Mouse (Mus musculus): ENCODE measurements around the gene Rho.

Rho gene

DNA sequence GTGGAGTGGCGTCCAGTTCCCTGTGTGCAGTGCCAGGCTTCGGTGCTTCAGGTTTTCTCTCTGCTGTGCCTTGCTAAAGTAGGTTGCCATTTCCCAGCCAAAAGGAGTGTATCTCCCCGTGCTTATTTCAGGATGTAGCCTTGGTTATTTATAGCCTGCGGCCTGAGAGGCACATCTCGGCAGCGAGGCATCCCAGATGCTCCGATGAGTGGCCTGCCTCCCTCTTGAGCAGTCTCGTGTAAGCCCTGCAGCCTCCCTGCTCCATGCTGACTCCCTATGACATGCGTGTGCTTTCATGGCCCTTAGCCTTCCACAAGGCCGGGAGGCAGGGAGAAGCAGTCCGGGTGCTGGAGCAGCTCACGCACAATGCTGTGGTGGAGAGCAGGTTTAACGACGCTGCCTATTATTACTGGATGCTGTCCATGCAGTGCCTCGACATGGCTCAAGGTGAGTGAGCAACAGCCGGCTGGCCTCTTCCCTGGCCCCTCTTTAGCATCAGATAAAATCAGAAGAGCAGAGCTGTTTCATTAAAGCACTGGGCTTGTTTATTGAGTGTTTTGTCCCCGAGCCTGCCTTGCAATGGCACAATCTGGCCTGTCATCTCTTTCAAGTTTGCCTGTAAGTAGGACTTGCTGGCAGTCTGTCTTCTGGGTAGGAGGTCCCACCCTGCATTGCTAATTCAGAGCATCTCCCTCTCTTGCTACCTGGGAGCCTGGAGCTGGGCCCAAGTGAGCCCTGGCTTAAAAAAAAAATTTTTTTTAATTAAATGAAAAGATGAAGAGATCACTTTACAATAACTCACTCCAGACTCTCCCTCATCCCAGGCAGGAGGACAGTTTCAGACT, 15.7 kb upstream of the Rho start:
- no peak for DNase-seq (ENCODE audit: low spot score in 2 of 2)

GRCm38 (mm10) chr6:115916611-115917010, 14.9 kb upstream of the Rho start:
- no peak for DNase-seq (ENCODE audit: low spot score in 2 of 2)

DNA sequence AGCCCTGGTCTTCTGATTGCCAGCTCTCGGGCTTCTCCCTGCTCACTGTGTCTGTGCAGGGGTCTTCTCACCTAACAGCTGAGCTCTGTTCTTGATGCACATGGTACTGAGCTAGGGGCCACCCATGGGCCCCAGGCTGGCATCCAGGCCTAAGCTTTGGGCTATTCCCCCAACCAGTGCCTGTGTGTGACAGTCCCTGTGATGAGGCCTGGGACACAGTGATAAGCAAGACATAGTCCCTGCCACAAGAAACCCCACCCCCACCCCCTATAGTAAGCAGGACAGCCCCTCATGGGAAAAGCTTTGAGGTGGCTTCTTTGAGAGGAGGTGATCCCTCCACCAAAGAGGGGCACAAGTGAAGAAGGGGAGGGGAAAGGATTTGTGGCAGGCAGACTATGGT, 12.9 kb upstream of the Rho start:
- DNase-seq (ENCODE audit: low spot score in 2 of 2), result no peak

GRCm38 (mm10) chr6:115919876-115920275, 11.7 kb upstream of the Rho start:
- no peak for DNase-seq (ENCODE audit: low spot score in 2 of 2)

- DNase-seq (ENCODE audit: low spot score in 2 of 2), result no peak
These were observed 6.7 kb upstream of the Rho start for GRCm38 (mm10) chr6:115924829-115925228.

DNA sequence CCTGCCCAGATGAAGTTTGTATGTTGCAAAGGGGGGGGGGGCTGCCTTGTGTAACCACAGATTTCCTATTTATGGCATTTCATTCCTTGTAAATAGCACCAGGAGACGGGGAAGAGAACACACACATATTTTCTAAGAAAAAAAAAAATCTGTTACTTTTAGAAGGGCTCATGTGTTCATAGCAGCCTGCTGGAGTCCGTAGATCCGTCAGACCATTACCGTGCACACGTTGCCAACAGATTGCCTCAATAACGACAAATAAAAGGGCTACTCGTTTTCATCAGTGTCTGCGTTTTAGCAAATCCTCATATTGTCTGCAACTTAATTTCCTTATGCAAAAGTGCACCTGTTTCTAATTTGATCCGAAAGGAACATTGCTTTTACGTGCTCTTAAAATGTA, 5.1 kb upstream of the Rho start:
- DNase-seq (ENCODE audit: low spot score in 2 of 2), result no peak

- no peak for DNase-seq (ENCODE audit: low spot score in 2 of 2)
These were observed 4.0 kb upstream of the Rho start for GRCm38 (mm10) chr6:115927292-115928242.

DNA sequence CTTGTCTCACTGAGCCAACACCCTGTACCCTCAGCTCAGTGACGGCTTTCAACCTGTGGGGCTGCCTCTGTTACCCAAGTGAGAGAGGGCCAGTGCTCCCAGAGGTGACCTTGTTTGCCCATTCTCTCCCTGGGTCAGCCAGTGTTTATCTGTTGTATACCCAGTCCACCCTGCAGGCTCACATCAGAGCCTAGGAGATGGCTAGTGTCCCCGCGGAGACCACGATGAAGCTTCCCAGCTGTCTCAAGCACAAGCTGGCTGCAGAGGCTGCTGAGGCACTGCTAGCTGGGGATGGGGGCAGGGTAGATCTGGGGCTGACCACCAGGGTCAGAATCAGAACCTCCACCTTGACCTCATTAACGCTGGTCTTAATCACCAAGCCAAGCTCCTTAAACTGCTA, 1.5 kb upstream of the Rho start:
- DNase-seq (ENCODE audit: low spot score in 2 of 2), result no peak

DNA sequence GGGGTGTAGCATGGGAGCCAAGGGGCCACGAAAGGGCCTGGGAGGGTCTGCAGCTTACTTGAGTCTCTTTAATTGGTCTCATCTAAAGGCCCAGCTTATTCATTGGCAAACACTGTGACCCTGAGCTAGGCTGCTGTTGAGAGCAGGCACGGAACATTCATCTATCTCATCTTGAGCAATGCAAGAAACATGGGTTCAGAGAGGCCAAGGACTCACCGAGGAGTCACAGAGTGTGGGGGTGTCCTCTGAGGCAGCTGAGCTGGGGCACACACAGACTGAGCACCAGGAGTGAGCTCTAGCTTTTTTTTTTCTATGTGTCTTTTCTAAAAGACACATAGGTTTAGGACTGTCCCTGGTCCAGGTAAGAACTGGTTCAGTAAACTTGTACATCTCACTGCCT, 843 bp downstream of the Rho start:
- no peak for DNase-seq (ENCODE audit: low spot score in 2 of 2)

DNA sequence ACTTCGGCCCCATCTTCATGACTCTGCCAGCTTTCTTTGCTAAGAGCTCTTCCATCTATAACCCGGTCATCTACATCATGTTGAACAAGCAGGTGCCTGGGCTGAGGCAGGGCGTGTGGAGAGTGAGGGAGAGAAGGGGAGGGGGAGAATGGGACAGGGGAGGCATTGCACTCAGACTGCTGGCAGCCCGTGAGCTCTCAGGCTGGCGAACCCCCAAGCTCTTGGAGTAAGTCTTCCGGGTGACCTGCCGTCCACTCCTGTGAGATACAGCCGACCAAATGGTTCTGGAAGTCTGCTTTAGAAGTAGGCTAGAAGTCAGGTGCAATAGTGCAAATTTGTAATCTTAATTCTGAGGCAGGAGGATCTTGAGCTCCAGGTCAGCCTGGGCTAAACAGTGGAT, 4.0 kb downstream of the Rho start:
- no peak for DNase-seq (ENCODE audit: low spot score in 2 of 2)

- no peak for DNase-seq (ENCODE audit: low spot score in 2 of 2)
These were observed 6.5 kb downstream of the Rho start for GRCm38 (mm10) chr6:115938011-115938410.

- DNase-seq (ENCODE audit: low spot score in 2 of 2), result no peak
These were observed 7.2 kb downstream of the Rho start for GRCm38 (mm10) chr6:115938798-115939197.

DNA sequence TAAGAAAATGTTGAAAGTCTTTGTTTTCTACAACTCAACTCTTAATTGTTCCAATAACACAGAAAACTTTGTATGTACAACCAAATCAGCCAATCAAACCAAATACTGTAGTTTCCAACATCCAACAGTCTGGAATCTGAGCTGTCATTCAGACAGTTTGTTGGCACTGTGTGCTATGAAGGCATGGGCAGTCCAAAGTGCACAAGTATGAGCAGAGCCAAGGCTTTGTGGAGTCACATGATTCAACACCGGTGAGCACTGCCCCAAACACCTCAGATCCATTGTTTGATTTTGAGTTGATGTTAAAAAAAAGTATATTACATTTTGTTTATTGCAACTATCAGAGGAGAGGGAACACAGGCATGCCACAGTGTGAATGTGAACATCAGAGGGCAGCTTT, 9.1 kb downstream of the Rho start:
- no peak for DNase-seq (ENCODE audit: low spot score in 2 of 2)

GRCm38 (mm10) chr6:115941128-115941527, 9.6 kb downstream of the Rho start:
- DNase-seq (ENCODE audit: low spot score in 2 of 2), result no peak

DNA sequence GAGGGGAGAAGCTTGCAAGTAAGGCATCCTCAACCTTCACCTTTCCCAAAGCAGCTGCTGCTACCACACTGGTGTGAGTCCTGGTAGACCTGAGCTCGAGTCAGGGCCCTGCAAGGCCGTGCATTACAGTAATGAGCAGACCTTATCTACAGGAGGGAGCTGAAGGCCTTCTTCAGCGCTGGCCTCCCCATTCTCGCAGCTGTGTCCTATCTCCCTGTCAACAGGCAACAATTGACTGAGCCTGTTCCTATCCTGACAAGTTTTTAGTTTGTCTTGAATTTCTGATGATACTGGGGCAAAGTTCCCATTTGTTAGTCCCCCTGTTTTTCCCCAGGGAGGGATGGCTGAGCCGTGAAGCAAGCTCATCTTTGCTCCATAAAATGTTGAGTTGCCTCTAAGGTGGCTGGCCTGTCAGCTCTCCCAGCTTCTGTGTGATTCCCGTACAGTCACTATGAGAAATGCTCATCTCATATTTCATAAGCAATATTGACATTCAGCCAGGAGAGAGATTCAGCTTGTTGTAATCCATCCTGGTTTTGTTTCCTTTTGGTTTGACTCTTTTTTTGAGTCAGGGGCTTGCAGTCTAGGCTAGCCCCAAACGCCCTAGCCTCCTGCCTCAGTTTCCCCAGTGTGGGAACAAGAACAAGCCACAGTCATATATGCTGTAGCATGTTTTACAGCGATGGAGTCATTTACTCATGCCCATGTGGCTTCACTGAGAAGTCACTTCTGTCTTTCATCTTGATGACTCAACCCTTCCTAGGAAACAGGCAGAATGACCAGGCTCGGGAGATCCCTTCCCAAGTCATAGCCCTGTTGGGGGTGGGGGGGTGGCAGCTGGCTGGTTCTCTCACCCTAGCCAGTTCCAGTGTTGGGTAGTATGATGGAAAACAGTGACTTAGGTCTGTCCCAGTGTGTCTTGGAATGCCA, 12.2 kb downstream of the Rho start:
- no peak for DNase-seq (ENCODE audit: low spot score in 2 of 2)

DNA sequence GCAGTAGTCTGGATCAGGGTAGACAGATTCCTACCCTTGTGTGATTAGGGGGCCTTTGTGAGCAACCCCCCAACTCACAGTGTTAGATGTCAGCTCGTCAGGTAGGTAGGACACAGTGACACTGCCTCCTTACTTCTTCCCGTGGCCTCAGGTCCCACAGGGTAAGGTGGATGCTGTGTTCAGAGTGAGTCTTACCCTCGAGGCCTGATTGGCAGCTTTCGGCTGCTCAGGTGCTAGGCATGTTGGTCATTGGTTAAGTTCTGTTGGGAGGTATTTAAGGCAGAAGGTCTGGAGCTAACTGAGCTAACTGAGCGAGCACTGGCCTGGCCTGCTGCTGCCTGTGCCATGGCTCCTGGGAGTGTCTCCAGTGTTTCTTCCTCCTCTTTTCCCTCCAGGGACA, 13.1 kb downstream of the Rho start, which contains the start of gene H1foo:
H1foo (plus strand) TSS at position 301 of the 400 bp plus-strand sequence.
- DNase-seq (ENCODE audit: low spot score in 2 of 2), result no peak

- no peak for DNase-seq (ENCODE audit: low spot score in 2 of 2)
These were observed 14.1 kb downstream of the Rho start for GRCm38 (mm10) chr6:115945633-115946032.

DNA sequence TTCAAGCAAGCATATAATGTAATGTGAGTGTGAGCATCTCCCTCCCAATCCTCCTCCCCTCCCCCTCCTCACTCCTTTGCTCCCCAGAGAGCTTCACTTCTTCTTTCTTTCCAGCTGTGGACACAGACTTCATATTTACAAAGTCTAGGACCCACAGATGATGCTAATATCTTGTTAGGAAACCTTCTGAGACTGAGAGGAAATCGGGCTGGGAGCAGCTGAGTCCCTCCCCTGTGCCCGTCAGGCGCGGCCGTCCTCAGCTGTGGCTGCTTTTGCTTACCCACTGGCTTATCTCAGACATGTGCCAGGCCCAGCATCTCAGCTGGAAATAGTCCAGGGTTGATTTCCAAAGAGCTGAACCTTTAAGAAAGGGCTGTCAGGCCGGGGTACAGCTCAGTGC, 14.8 kb downstream of the Rho start:
- no peak for DNase-seq (ENCODE audit: low spot score in 2 of 2)

DNA sequence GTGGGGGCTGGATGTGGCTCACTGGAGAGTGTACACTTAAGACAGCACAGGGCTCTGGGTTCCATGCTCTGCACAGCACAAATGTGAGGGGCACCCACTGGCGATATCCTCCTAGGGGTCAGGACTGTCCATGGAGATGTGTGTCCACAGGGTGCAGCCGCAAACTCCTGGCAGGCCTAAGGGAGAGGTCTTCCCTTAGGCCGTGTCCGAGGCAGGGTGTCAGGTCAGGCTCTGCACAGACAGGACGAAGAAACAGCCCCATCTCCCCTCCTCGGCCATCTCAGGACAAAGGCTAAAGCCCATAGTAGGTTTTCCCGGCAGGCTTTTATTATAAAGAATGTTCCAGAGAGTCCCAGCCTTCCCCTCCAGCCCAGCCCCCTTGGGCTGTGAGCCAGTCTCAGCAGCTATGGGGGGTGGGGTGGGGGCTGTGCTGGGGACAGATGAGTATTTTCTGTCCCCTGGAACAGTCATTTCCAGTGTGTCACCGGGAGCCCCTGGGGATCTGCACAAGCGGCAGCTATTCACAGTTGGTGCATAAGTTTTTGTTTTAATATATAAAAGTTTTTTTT, 23.0 kb downstream of the Rho start:
- no peak for DNase-seq (ENCODE audit: low spot score in 2 of 2)

DNA sequence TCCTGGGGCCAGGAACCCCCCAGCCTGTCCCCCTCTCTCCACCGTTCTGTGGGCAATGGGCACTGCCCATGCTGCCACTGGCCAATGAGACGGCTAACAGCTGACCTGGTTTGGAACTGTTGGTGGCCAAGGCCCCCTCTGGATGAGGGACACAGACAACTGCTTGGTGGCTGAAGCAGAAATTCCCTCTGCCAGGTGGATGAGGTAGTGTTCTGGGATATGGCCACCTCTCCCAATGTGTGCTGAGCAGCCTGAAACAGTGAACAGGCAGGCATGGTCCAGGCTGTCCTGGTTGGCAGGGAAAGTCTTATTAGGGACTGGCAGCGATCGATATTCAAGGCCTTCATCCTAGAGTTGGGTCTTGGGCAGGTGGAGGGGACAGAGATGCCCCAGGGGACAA, 23.6 kb downstream of the Rho start:
- no peak for DNase-seq (ENCODE audit: low spot score in 2 of 2)

DNA sequence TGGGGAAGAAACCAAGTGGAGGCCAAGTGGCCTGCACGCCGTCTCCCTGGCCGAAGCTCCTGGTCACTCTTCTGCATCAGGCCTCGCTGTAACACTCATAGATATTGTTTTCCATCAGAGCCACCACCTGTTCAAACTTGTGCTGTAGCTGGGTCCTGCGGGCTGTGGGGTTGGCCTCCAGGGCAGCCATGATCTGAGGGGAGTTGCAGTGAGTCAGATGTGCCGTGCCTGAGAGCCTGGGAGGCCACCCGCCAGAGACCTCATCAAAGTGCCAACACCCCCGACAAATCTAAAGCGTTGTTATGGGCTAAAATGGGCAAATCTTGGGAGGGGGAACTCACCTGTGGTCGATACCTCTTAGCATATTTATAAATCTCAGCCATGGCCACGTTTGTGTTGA, 24.1 kb downstream of the Rho start:
- no peak for DNase-seq (ENCODE audit: low spot score in 2 of 2)
